Mouse (Mus musculus) lung, embryonic 16.5 days (tissue): ENCODE results near the gene Hecw1. TPM values are rescaled to one million over a fixed set of nuclear protein-coding genes. Genes with fewer than 3 reads are reported as not detected.
"Not testable (repeated sequence)": the region's sequence is repeated elsewhere in the genome, so short reads cannot be mapped to it uniquely, and the experiment has no call there.

Experiments
- ATAC-seq: fragments of 200-750 bp; cut with Nextera tagmentation; 2 replicates; pipeline ENCODE4 v1.8.0; 2017; ENCODE audit warnings: low read depth, mild to moderate bottlenecking, moderate library complexity
- H3K27ac ChIP-seq: fragments of 300-500 bp; sonication (generic); 2 replicates; pipeline ENCODE4 v1.5.1; 2014; ENCODE audit warnings: mild to moderate bottlenecking, control low read depth, low read length
- H3K27me3 ChIP-seq: fragments of 300-500 bp; sonication (generic); 2 replicates; pipeline ENCODE4 v1.6.1; 2014; ENCODE audit warnings: low read depth, low read length, mixed read lengths; ENCODE audit not compliant: control insufficient read depth, insufficient read depth
- H3K36me3 ChIP-seq: fragments of 300-500 bp; sonication (generic); 2 replicates; pipeline ENCODE4 v1.6.1; 2014; ENCODE audit warnings: low read length; ENCODE audit not compliant: control insufficient read depth, insufficient read depth
- H3K4me1 ChIP-seq: fragments of 300-500 bp; sonication (generic); replicated peaks from 2 replicates; pipeline ENCODE4 v1.6.1; 2014; ENCODE audit warnings: low read length, mixed read lengths; ENCODE audit not compliant: control insufficient read depth, insufficient read depth
- H3K4me2 ChIP-seq: fragments of 300-500 bp; sonication (generic); 2 replicates; pipeline ENCODE4 v1.6.1; 2014; ENCODE audit warnings: low read depth, low read length, control low read depth
- H3K4me3 ChIP-seq: fragments of 300-500 bp; sonication (generic); 2 replicates; pipeline ENCODE4 v1.5.1; 2014; ENCODE audit warnings: mild to moderate bottlenecking, low read length, control low read depth
- H3K9ac ChIP-seq: fragments of 300-500 bp; sonication (generic); 2 replicates; pipeline ENCODE4 v1.6.1; 2014; ENCODE audit warnings: low read length, control low read depth
- H3K9me3 ChIP-seq: fragments of 300-500 bp; sonication (generic); 2 replicates; pipeline ENCODE4 v1.6.1; 2016; ENCODE audit warnings: low read length; ENCODE audit not compliant: control insufficient read depth
- WGBS: fragments of 180-500 bp; shearing (Covaris S2); extraction: QIAGEN DNeasy Blood & Tissue Kit; methylation state at CpG from one replicate; pipeline ENCODE4 v1.1.7; 2014; 5-methylcytosine and 5-hydroxymethylcytosine counted together
- polyA plus RNA-seq: library from polyadenylated mRNA; unstranded; fragments of >200 nt; fragmentation: Nextera tagmentation; extraction: Ambion mirVana; gene quantifications from 2 replicates; pipeline ENCODE4 v1.2.1, GENCODE M21; 2015

The Hecw1 gene
- polyA plus RNA-seq, 1 experiment from 2014 or later: 0.19 TPM

GRCm38 (mm10) chr13:14290016-14290415 lies 233.0 kb downstream of the Hecw1 start:
- Histone ChIP-seq H3K36me3 (no peaks in the 10 kb centered on the region), H3K9me3 (no peaks in the 10 kb centered on the region), H3K9ac (no peak overlapping the region), H3K4me2 (no peak overlapping the region), H3K4me3 (no peak overlapping the region), H3K4me1 (no peaks in the 10 kb centered on the region), H3K27ac (no peak overlapping the region), H3K27me3 (no peaks in the 10 kb centered on the region)
- no peak for ATAC-seq
- 47% methylated on average over 1 of the region's 1 CpGs for WGBS

DNA sequence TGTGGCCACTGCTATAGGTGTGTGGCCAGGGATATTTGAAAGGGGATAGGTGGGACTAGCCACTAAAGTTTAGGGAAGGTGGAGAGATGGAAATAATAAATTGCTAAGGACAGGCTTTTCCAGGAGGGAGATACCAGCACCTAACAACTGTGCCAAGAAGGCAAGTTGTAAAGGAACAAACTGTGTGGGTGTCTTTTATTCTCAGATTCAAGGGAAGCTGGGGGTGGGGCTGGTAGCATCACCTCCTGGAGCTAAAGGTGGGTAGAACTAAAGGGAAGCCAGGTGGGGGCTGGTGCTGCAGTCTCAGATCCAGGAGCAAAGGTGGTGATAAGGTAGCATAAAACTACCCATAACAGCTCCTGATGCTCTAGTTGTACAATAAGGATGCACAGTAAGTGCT lies 251.6 kb downstream of the Hecw1 start:
- Histone ChIP-seq H3K4me3 (no peak overlapping the region), H3K4me1 (no peaks in the 10 kb centered on the region), H3K36me3 (no peaks in the 10 kb centered on the region), H3K27ac (no peak overlapping the region), H3K4me2 (no peak overlapping the region), H3K27me3 (no peaks in the 10 kb centered on the region), H3K9ac (no peak overlapping the region), H3K9me3 (no peaks in the 10 kb centered on the region)
- ATAC-seq: no peak

GRCm38 (mm10) chr13:14260939-14261338 lies 262.1 kb downstream of the Hecw1 start:
- not testable (repeated sequence) for ATAC-seq, H3K4me3 ChIP-seq, H3K27ac ChIP-seq, H3K9me3 ChIP-seq, H3K4me2 ChIP-seq, H3K4me1 ChIP-seq, H3K9ac ChIP-seq, H3K27me3 ChIP-seq, H3K36me3 ChIP-seq
- WGBS: 26% methylated on average over 8 of the region's 9 CpGs

- ATAC-seq: no peak
- no peaks in the 10 kb centered on the region for H3K4me1 ChIP-seq
- WGBS: 44% methylated on average over 2 of the region's 2 CpGs
Measured at GRCm38 (mm10) chr13:14245946-14246345, 277.1 kb downstream of the Hecw1 start.

GRCm38 (mm10) chr13:14179669-14180068 lies 343.4 kb downstream of the Hecw1 start:
- H3K27me3 ChIP-seq: no peaks in the 10 kb centered on the region
- no peaks in the 10 kb centered on the region for H3K4me1 ChIP-seq
- H3K9ac ChIP-seq: no peak overlapping the region
- H3K27ac ChIP-seq: no peak overlapping the region
- H3K9me3 ChIP-seq: no peaks in the 10 kb centered on the region
- H3K4me3 ChIP-seq: no peak overlapping the region
- ATAC-seq: no peak
- H3K36me3 ChIP-seq: peaks cover 3% of the 10 kb centered on the region; the same call in 1 of the 2 replicates
- H3K4me2 ChIP-seq: no peak overlapping the region
- 84% methylated on average over 3 of the region's 3 CpGs for WGBS

More at GRCm38 (mm10) chr13:14245946-14246345, 277.1 kb downstream of the Hecw1 start:
- no peaks in the 10 kb centered on the region for H3K36me3 ChIP-seq
- H3K27me3 ChIP-seq: no peaks in the 10 kb centered on the region
- no peaks in the 10 kb centered on the region for H3K9me3 ChIP-seq
- H3K27ac ChIP-seq: no peak overlapping the region
- no peak overlapping the region for H3K9ac ChIP-seq
- H3K4me3 ChIP-seq: no peak overlapping the region
- no peak overlapping the region for H3K4me2 ChIP-seq

- no peak overlapping the region for H3K4me3 ChIP-seq
- 93% methylated on average over 1 of the region's 1 CpGs for WGBS
- no peaks in the 10 kb centered on the region for H3K27me3 ChIP-seq
- no peak overlapping the region for H3K27ac ChIP-seq
- H3K9me3 ChIP-seq: no peaks in the 10 kb centered on the region
- no peak overlapping the region for H3K9ac ChIP-seq
- no peak overlapping the region for H3K4me2 ChIP-seq
- H3K4me1 ChIP-seq: no peaks in the 10 kb centered on the region
- no peaks in the 10 kb centered on the region for H3K36me3 ChIP-seq
- ATAC-seq: no peak
Measured at GRCm38 (mm10) chr13:14177989-14178388, 345.0 kb downstream of the Hecw1 start.

Other genes starting within 250 kb of the Hecw1 start
- gene Mrpl32, start 89.9 kb upstream of the Hecw1 start, polyA plus RNA-seq: 110 and 120 TPM in 2 replicates
- 188 and 199 TPM in 2 replicates for gene Psma2, start 90.0 kb upstream of the Hecw1 start, polyA plus RNA-seq
- gene AW209491, start 106.9 kb upstream of the Hecw1 start, polyA plus RNA-seq: 23.5 and 24.6 TPM in 2 replicates